Mouse (Mus musculus): ENCODE data around the gene Rxrb.

The Rxrb gene

DNA sequence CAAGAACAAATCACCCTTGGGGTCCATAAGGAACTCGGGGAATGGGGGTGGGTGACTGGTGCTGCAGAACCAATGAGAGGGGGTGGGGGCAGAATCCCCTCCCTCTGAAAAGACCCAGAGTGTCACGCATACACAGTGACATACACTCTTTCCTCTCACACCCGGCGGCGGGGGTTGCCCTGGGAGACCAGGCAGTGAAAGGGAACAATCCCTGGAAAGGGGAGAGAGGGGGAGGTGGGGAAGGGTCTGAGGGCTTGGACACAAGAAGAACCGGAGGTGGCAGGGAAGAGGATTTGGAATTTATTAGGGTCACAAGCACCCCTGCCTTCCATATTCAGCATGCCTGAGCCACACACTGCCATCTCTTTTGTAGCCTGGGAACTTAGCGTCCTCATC, 5.9 kb upstream of the Rxrb start:
- DNase-seq (ENCODE audit: low spot score in 2 of 2) = no peak

DNA sequence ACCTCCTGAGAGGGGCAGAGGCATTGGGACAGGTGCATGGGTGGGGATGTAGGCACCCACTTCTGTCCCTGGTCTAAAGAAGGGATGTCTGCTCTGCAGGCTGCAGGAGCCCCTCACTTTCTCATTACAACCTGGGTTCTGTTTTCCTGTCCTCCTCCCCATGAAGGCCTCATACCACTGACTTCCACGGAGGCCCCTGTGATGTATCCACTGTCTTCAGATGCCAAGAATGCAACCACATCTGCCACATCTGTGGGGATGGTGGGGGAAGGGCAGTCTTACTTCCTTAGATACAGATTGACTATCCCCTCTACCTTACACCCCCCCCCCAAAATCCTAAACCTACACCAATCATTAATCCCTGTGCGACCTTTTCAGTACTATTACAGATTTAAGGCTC, 5.4 kb upstream of the Rxrb start:
- DNase-seq (ENCODE audit: low spot score in 2 of 2) = no peak

GRCm38 (mm10) chr17:34026917-34027655, 4.5 kb upstream of the Rxrb start:
- peak; percentile 21 to 41 for DNase-seq (ENCODE audit: low spot score in 2 of 2)

GRCm38 (mm10) chr17:34027656-34028223, 3.9 kb upstream of the Rxrb start, which contains the start of gene H2-Ke6:
TSS of gene H2-Ke6 (minus strand) at chr17:34028060.
- peak; percentile 92 for DNase-seq (ENCODE audit: low spot score in 2 of 2)

DNA sequence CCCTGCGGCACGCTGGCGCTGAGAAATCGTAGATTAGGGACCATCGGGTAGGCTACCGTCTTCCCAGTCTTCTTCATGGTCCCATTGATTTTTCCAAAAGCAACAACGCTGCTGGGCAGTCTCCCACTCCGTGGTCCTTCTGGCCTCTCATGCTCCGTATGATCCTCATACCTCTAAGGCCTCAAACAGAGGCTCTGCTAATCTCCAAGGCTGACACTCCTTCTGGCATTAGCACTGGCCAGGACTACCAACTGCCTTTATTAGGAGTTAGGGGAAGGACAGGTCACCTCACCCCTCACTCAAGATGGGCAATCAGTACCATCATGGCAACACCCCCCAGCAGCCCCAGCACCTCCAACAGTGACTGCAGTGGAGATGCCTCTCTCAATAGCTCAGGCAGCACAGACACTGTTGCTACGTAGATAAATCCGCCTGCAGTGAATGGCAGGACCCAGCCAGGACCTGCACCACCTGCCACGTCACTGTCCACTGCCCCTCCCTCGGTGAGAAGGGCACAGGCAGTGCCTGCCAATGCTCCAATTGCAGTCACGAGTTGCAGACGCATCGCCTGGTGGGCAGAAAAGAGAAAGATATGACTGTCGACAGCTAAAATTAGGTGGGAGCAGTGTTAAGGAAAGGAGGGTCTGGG, 3.0 kb upstream of the Rxrb start:
- peak in 1 of 2 experiments; percentile 35 for DNase-seq (ENCODE audit: low spot score in 2 of 2)

- DNase-seq (ENCODE audit: low spot score in 2 of 2) = no peak
These were observed 2.3 kb upstream of the Rxrb start for GRCm38 (mm10) chr17:34029150-34029889.

- no peak for DNase-seq (ENCODE audit: low spot score in 2 of 2)
These were observed 1.6 kb upstream of the Rxrb start for GRCm38 (mm10) chr17:34029890-34030595.

DNA sequence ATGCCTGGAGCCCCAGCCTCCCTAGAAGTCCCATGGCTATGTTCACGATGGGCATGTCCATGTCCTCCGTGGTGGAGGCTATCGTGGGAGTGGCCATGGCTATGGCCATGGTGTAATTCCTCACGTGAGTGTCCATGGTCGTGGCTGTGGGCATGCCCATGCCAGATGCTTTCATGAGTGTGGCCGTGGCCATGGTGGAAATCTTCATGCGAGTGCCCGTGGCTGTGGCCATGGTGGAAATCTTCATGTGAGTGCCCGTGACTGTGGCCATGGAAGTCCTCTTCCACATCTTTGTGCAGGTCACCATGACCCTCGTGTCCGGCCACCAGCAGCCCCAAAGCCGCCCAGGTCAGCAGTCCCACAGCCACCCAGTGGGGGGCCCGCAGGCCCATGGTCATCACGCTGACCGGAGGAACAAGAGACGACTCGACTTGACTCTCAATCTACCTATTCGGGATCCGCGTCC, 718 bp upstream of the Rxrb start:
- DNase-seq (ENCODE audit: low spot score in 2 of 2) = no peak

DNA sequence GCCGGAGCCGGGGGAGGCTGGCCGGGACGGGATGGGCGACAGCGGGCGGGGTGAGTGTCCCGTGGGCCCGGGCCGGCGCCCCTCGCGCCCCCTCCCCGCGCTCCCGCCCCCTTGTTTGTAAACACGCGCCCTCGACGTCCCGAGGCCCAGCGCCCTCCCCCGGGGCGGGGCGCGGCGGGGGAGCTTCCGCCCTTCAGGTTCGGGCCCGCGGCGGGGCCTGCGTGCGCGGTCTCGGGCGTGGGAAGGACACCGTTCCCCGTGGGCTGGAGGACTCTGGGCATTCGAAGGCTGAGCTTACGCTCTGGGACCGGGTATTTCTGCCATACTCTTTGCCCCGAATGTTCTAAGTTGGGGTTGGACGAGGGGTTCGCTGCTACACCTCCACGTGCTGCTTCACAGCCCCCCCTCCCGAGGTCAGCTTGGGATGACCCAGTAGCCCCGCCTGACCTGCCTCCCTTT, 591 bp downstream of the Rxrb start:
- DNase-seq (ENCODE audit: low spot score in 2 of 2) = peak; percentile 63 to 65

DNA sequence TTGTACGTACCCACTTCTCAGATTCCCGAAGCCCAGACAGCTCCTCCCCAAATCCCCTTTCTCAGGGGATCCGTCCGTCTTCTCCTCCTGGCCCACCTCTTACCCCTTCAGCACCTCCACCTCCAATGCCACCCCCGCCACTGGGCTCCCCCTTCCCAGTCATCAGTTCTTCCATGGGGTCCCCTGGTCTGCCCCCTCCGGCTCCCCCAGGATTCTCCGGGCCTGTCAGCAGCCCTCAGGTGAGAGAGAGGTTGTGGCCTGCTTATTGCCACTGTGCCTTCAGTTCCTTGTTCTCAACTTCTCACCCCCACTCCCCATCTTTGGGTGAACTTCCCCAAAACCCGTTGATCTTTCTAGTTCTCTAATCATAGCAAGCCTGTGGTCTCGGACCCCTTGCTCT, 1.2 kb downstream of the Rxrb start:
- peak; percentile 12 to 37 for DNase-seq (ENCODE audit: low spot score in 2 of 2)

DNA sequence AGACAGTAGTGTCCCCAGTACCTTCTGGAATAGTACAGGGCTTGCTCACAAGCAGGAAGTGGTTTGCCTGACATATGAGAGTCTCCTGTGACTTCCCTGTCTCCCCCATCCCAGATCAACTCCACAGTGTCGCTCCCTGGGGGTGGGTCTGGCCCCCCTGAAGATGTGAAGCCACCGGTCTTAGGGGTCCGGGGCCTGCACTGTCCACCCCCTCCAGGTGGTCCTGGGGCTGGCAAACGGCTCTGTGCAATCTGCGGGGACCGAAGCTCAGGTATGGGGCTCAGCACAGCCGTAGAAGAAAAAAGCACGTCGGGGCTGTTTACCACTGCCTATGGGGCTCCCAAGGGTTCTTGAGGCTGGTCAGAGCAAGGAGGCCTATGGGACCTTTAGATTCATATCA, 1.8 kb downstream of the Rxrb start:
- DNase-seq (ENCODE audit: low spot score in 2 of 2) = no peak

DNA sequence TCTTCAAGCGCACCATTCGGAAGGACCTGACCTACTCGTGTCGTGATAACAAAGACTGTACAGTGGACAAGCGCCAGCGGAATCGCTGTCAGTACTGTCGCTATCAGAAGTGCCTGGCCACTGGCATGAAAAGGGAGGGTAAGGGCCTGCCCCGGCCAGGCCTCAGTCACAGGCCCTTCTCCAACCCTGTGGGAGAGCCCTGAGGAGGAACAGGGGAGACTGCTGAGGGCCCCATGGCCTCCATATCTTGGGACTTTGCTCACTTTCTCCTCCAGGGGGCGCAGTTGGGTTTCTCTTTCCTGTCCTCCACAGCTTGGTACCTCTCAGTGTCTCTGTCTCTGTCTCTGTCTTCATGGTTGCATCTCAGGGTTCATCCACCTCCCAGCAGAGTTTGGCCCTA, 2.5 kb downstream of the Rxrb start:
- DNase-seq (ENCODE audit: low spot score in 2 of 2) = peak; percentile 71 to 76

DNA sequence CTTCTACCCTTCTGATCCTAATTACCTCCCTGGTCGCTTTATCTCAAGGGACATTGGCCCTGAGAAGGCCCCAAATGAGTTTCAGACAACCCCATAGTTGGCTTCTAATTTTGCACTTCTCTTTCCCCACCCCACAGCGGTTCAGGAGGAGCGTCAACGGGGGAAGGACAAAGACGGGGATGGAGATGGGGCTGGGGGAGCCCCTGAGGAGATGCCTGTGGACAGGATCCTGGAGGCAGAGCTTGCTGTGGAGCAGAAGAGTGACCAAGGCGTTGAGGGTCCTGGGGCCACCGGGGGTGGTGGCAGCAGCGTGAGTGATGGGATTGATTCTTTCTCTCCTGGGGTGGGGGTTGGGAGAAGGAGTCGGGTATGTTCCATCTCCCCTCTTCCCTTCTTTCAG, 3.9 kb downstream of the Rxrb start:
- DNase-seq (ENCODE audit: low spot score in 2 of 2) = no peak

- peak in 1 of 2 experiments; percentile 14 for DNase-seq (ENCODE audit: low spot score in 2 of 2)
These were observed 5.0 kb downstream of the Rxrb start for GRCm38 (mm10) chr17:34036647-34037046.

DNA sequence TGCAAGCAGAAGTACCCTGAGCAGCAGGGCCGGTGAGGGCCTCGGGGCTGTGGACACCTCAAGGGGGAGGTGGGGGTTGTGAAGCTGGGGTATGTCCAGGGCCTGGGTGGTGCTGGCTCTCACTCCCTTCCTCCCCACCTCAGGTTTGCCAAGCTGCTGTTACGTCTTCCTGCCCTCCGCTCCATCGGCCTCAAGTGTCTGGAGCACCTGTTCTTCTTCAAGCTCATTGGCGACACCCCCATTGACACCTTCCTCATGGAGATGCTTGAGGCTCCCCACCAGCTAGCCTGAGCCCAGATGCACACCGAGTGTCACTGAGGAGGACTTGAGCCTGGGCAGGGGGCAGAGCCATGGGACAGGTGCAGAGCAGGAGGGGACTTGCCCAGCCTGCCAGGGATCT, 5.6 kb downstream of the Rxrb start:
- no peak for DNase-seq (ENCODE audit: low spot score in 2 of 2)

DNA sequence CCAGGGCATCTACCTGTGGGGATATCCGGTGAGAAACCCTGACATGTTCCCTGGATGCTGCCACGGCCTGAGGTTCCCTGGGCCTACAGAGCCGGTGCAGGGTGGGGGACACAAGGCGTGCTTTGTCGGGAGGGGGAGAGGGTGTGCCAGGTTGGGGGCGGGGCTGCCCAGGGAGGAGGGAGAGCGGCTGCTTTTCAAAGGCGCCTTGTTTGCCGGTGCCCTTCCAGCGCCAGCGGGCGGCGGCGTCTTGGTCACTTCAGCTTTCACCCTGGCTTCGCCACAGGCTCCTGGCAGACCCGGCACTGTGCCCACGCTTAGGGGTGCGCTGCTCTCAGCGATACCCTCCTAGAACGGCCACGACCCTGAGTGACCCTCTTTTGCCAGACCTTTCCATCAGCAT, 6.8 kb downstream of the Rxrb start:
- DNase-seq (ENCODE audit: low spot score in 2 of 2) = no peak

- no peak for DNase-seq (ENCODE audit: low spot score in 2 of 2)
These were observed 7.4 kb downstream of the Rxrb start, which contains the start of gene Col11a2 for GRCm38 (mm10) chr17:34038878-34039561. TSS of gene Col11a2 (plus strand) at chr17:34039437.

- DNase-seq (ENCODE audit: low spot score in 2 of 2) = peak; percentile 54 to 62
These were observed 8.2 kb downstream of the Rxrb start for GRCm38 (mm10) chr17:34039562-34040450.

DNA sequence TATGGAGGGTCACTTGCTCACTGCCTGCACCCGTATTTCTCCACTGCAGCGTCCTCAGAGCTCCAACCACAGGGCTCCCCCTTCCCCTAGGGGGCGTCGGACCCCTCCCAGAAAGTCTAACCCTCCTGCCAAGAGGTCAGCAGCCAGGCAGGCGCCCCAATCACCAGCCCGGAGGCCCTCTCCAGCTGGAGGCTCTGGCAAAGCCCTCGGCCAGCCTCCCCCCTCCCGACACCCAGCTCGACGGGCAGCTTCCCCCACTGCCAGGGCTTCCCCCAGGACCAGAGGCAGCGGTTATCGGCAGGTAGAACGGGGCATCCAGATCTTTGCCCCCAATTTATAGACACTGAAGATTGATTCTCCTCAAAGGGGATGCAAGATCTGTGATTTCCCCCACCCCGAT, 14.3 kb downstream of the Rxrb start:
- DNase-seq (ENCODE audit: low spot score in 2 of 2) = no peak

All from heart, adult 9 months (tissue).